Mouse (Mus musculus) adrenal gland, postnatal 0 days (tissue): Measurements from ENCODE around the gene Patl1. TPM values are rescaled to one million over a fixed set of nuclear protein-coding genes. Genes with fewer than 3 reads are reported as not detected.

ENCODE experiments used
- microRNA-seq: library from miRNA; unstranded; fragments of <30 nt; microRNA quantifications from one replicate; pipeline ENCODE4, GENCODE M21; 2016; ENCODE audit warnings: borderline replicate concordance; ENCODE audit not compliant: insufficient number of aligned reads
- polyA plus RNA-seq: library from polyadenylated mRNA; unstranded; fragments of >200 nt; fragmentation: Nextera tagmentation; extraction: Ambion mirVana; gene quantifications from 2 replicates; pipeline ENCODE4 v1.2.1, GENCODE M21; 2015

The Patl1 gene
- polyA plus RNA-seq, result 7.5 and 9.0 TPM in 2 replicates

GRCm38 (mm10) chr19:11912037-11912532 is at the start of gene Patl1:
Gene Patl1, plus strand, starts transcription at chr19:11912399.

GRCm38 (mm10) chr19:11875006-11875405 is 37.2 kb upstream of the Patl1 start, which contains the start of gene Olfr1419:
Gene Olfr1419, minus strand, starts transcription at chr19:11875106.

GRCm38 (mm10) chr19:11886265-11886664 is 25.9 kb upstream of the Patl1 start, which contains the start of gene Olfr1420:
Gene Olfr1420, plus strand, starts transcription at chr19:11886565.

GRCm38 (mm10) chr19:11965023-11965942 is 53.1 kb downstream of the Patl1 start, which contains the start of gene Osbp:
Gene Osbp, plus strand, starts transcription at chr19:11965941.

Small RNA genes within 50 kb of the gene (microRNA-seq; reads per million reads assigned to microRNA genes)
- gene Mir6994, result 5.3 reads per million, percentile 7 among the genes with 10 or more reads in this experiment

Other genes with a start within 250 kb of the Patl1 start
- gene Oosp1, start 221.2 kb upstream of the Patl1 start, polyA plus RNA-seq, result 4.0 TPM in 2 replicates
- gene Oosp3, start 215.3 kb upstream of the Patl1 start, polyA plus RNA-seq, result not detected in 2 replicates
- gene Gif, start 164.8 kb upstream of the Patl1 start, polyA plus RNA-seq, result 0.35 TPM in 1 of 2 replicates, not detected in the other
- 52.6 and 60.2 TPM in 2 replicates for gene Mrpl16, start 142.0 kb upstream of the Patl1 start, polyA plus RNA-seq
- 5.9 and 9.2 TPM in 2 replicates for gene Stx3, start 93.0 kb upstream of the Patl1 start, polyA plus RNA-seq
- gene Olfr1417, start 73.2 kb upstream of the Patl1 start, polyA plus RNA-seq, result 0.14 TPM in 1 of 2 replicates, not detected in the other
- gene Olfr1418, start 51.3 kb upstream of the Patl1 start, polyA plus RNA-seq, result not detected in 2 replicates
- gene Olfr1419, start 37.3 kb upstream of the Patl1 start, polyA plus RNA-seq, result not detected in 2 replicates
- 0.15 TPM in 1 of 2 replicates, not detected in the other for gene Olfr1420, start 25.8 kb upstream of the Patl1 start, polyA plus RNA-seq
- 2.5 and 3.8 TPM in 2 replicates for gene Osbp, start 53.5 kb downstream of the Patl1 start, polyA plus RNA-seq
- 0.02 TPM in 1 of 2 replicates, not detected in the other for gene Olfr1423, start 128.9 kb downstream of the Patl1 start, polyA plus RNA-seq
- not detected in 2 replicates for gene Olfr1424, start 150.3 kb downstream of the Patl1 start, polyA plus RNA-seq
- not detected in 2 replicates for gene Olfr1425, start 165.3 kb downstream of the Patl1 start, polyA plus RNA-seq
- gene Olfr1426, start 179.6 kb downstream of the Patl1 start, polyA plus RNA-seq, result not detected in 2 replicates
- gene Olfr1427, start 190.9 kb downstream of the Patl1 start, polyA plus RNA-seq, result not detected in 2 replicates
- not detected in 2 replicates for gene Olfr1428, start 203.5 kb downstream of the Patl1 start, polyA plus RNA-seq
- not detected in 2 replicates for gene Olfr76, start 210.8 kb downstream of the Patl1 start, polyA plus RNA-seq